Mouse (Mus musculus): ENCODE results near the gene Olfr1310. TPM values are rescaled to one million over a fixed set of nuclear protein-coding genes. Genes with fewer than 3 reads are reported as not detected.

Olfr1310 gene
- total RNA-seq, 1 experiment = not detected

GRCm38 (mm10) chr2:111990181-111990580 is 22.3 kb downstream of the Olfr1310 start, which contains the start of gene Olfr1309:
Gene Olfr1309, minus strand, starts transcription at chr2:111990281.
- Histone ChIP-seq H3K27ac (ENCODE audit: insufficient read depth, low read depth, low read length, poor library complexity, severe bottlenecking) (no peak within 1 kb of the TSS), H3K4me3 (ENCODE audit: insufficient read depth in 1 of 2, low read depth in 1 of 2, low read length in 2 of 2, poor library complexity in 1 of 2, severe bottlenecking in 1 of 2) (no peak within 1 kb of the TSS), H3K9ac (ENCODE audit: insufficient read depth, low read depth, low read length, poor library complexity, severe bottlenecking) (no peak within 1 kb of the TSS), H3K36me3 (ENCODE audit: control insufficient read depth, insufficient read depth, low read length, poor library complexity, severe bottlenecking) (no peaks in the 10 kb centered on the region), H3K9me3 (ENCODE audit: control insufficient read depth, insufficient read depth, low read depth, low read length) (no peaks in the 10 kb centered on the region), H3K4me1 (ENCODE audit: control insufficient read depth in 2 of 2, insufficient read depth in 2 of 2, low read length in 2 of 2, poor library complexity in 1 of 2) (no peaks in the 10 kb centered on the region)
- in situ Hi-C loops (cut with MboI; ENCODE audit: low sequenced_read_pairs in 2 of 2, unreplicated experiment in 2 of 2) = no loop called here
- TF ChIP-seq CHD2 (IDR thresholded peaks at IDR 0.05; ENCODE audit: low read depth, low read length) (no peak), HCFC1 (IDR thresholded peaks at IDR 0.05; ENCODE audit: borderline replicate concordance, insufficient read depth, low read length) (no peak), ZC3H11A (IDR thresholded peaks at IDR 0.05; ENCODE audit: borderline replicate concordance, low read depth, low read length) (no peak), ZNF384 (IDR thresholded peaks at IDR 0.05; ENCODE audit: low read depth, low read length) (no peak), MAFK (IDR thresholded peaks at IDR 0.05; ENCODE audit: insufficient read depth, low read depth, low read length) (no peak)
- DNase-seq (ENCODE audit: low read depth, low spot score) = no peak

- no peak for DNase-seq (ENCODE audit: low read depth, low spot score)
- in situ Hi-C loops (cut with MboI; ENCODE audit: low sequenced_read_pairs in 2 of 2, unreplicated experiment in 2 of 2) = no loop called here
- no peak within 1 kb of the TSS for H3K27ac ChIP-seq (ENCODE audit: insufficient read depth, low read depth, low read length, poor library complexity, severe bottlenecking)
- TF ChIP-seq ZNF384 (IDR thresholded peaks at IDR 0.05; ENCODE audit: low read depth, low read length) = no peak
- no peak for TF ChIP-seq MAFK (IDR thresholded peaks at IDR 0.05; ENCODE audit: insufficient read depth, low read depth, low read length)
- no peak for TF ChIP-seq HCFC1 (IDR thresholded peaks at IDR 0.05; ENCODE audit: borderline replicate concordance, insufficient read depth, low read length)
- no peak for TF ChIP-seq ZC3H11A (IDR thresholded peaks at IDR 0.05; ENCODE audit: borderline replicate concordance, low read depth, low read length)
- TF ChIP-seq CHD2 (IDR thresholded peaks at IDR 0.05; ENCODE audit: low read depth, low read length) = no peak
- H3K4me3 ChIP-seq (ENCODE audit: insufficient read depth in 1 of 2, low read depth in 1 of 2, low read length in 2 of 2, poor library complexity in 1 of 2, severe bottlenecking in 1 of 2) = no peak within 1 kb of the TSS
- H3K9me3 ChIP-seq (ENCODE audit: control insufficient read depth, insufficient read depth, low read depth, low read length) = no peaks in the 10 kb centered on the region
- H3K4me1 ChIP-seq (ENCODE audit: control insufficient read depth in 2 of 2, insufficient read depth in 2 of 2, low read length in 2 of 2, poor library complexity in 1 of 2) = no peaks in the 10 kb centered on the region
- H3K9ac ChIP-seq (ENCODE audit: insufficient read depth, low read depth, low read length, poor library complexity, severe bottlenecking) = no peak within 1 kb of the TSS
- H3K36me3 ChIP-seq (ENCODE audit: control insufficient read depth, insufficient read depth, low read length, poor library complexity, severe bottlenecking) = no peaks in the 10 kb centered on the region
Observed at GRCm38 (mm10) chr2:111964844-111965243, 47.7 kb downstream of the Olfr1310 start, which contains the start of gene Olfr1308. Gene Olfr1308, minus strand, starts transcription at chr2:111964944.

Other genes with a start within 250 kb of the Olfr1310 start
- not detected in 2 replicates for gene Olfr1302, start 235.3 kb downstream of the Olfr1310 start, total RNA-seq (2012; rRNA removed)
- gene Olfr1303, start 192.4 kb downstream of the Olfr1310 start, total RNA-seq (2012; rRNA removed) = not detected in 2 replicates
- not detected in 2 replicates for gene Olfr1305, start 135.6 kb downstream of the Olfr1310 start, total RNA-seq (2012; rRNA removed)
- not detected in 2 replicates for gene Olfr1306, start 96.4 kb downstream of the Olfr1310 start, total RNA-seq (2012; rRNA removed)
- not detected in 2 replicates for gene Olfr1307, start 63.3 kb downstream of the Olfr1310 start, total RNA-seq (2012; rRNA removed)
- not detected in 2 replicates for gene Olfr1308, start 47.8 kb downstream of the Olfr1310 start, total RNA-seq (2012; rRNA removed)
- not detected in 2 replicates for gene Olfr1309, start 22.4 kb downstream of the Olfr1310 start, total RNA-seq (2012; rRNA removed)
- not detected in 2 replicates for gene Olfr1311, start 11.7 kb upstream of the Olfr1310 start, total RNA-seq (2012; rRNA removed)
- not detected in 2 replicates for gene Olfr1312, start 37.5 kb upstream of the Olfr1310 start, total RNA-seq (2012; rRNA removed)
- gene Olfr1313, start 65.1 kb upstream of the Olfr1310 start, total RNA-seq (2012; rRNA removed) = not detected in 2 replicates
- not detected in 2 replicates for gene Olfr1314, start 84.1 kb upstream of the Olfr1310 start, total RNA-seq (2012; rRNA removed)
- not detected in 2 replicates for gene Olfr1315-ps1, start 102.7 kb upstream of the Olfr1310 start, total RNA-seq (2012; rRNA removed)
- gene Olfr1316, start 122.3 kb upstream of the Olfr1310 start, total RNA-seq (2012; rRNA removed) = not detected in 2 replicates
- not detected in 2 replicates for gene Olfr1317, start 127.6 kb upstream of the Olfr1310 start, total RNA-seq (2012; rRNA removed)
- not detected in 2 replicates for gene Olfr1318, start 141.5 kb upstream of the Olfr1310 start, total RNA-seq (2012; rRNA removed)
- 15.8 and 25.0 TPM in 2 replicates for gene Lpcat4, start 226.8 kb upstream of the Olfr1310 start, total RNA-seq (2012; rRNA removed)
- gene Nutm1, start 246.6 kb upstream of the Olfr1310 start, total RNA-seq (2012; rRNA removed) = not detected in 2 replicates
- 308 and 339 TPM in 2 replicates for gene Nop10, start 249.2 kb upstream of the Olfr1310 start, total RNA-seq (2012; rRNA removed)